Mouse (Mus musculus): ENCODE data around the gene F930015N05Rik. TPM values are rescaled to one million over a fixed set of nuclear protein-coding genes. Genes with fewer than 3 reads are reported as not detected.

The F930015N05Rik gene
- polyA plus RNA-seq, 1 experiment from 2014 or later = 0.09 TPM

DNA sequence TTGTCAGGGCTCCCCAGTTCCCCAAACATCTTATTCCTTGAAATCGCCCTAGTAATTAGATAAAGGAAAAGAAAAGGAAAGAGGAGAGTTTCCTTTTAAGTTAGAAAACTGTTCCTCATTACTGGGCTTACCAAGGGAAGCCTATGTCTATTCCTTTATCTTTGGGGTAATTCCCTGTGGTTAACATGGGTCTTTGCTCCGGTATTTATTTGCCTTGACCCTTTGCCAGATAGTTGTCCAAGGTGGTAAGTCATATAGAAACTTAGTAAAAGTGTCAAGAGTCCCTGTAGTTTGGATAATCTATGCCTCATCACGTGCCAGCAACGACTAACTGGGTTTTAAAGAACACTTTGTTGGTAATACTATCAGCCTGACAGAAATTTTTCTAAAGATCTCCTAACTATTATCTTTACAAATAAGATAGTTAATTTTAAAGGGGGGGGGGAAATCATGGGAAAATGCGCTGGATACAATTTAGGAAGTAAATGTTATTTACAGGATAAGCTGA, 392 bp upstream of the F930015N05Rik start:
- ATAC-seq (replicated peaks; ENCODE audit: insufficient number of reproducible peaks, insufficient read depth, low FRiP score, low read depth) = no peak
- H3K27ac ChIP-seq = no peak overlapping the region
- H3K4me3 ChIP-seq = peak overlapping the region; percentile 60
- H3K9me3 ChIP-seq (replicated peaks) = no peaks in the 10 kb centered on the region
- peaks cover 57% of the 10 kb centered on the region for H3K27me3 ChIP-seq
- H3K36me3 ChIP-seq = no peaks in the 10 kb centered on the region
- 23% methylated on average over 5 of the region's 5 CpGs for WGBS
- H3K4me2 ChIP-seq = peak overlapping the region; percentile 99
- H3K9ac ChIP-seq = no peak overlapping the region
- peaks cover 20% of the 10 kb centered on the region for H3K4me1 ChIP-seq (replicated peaks)

DNA sequence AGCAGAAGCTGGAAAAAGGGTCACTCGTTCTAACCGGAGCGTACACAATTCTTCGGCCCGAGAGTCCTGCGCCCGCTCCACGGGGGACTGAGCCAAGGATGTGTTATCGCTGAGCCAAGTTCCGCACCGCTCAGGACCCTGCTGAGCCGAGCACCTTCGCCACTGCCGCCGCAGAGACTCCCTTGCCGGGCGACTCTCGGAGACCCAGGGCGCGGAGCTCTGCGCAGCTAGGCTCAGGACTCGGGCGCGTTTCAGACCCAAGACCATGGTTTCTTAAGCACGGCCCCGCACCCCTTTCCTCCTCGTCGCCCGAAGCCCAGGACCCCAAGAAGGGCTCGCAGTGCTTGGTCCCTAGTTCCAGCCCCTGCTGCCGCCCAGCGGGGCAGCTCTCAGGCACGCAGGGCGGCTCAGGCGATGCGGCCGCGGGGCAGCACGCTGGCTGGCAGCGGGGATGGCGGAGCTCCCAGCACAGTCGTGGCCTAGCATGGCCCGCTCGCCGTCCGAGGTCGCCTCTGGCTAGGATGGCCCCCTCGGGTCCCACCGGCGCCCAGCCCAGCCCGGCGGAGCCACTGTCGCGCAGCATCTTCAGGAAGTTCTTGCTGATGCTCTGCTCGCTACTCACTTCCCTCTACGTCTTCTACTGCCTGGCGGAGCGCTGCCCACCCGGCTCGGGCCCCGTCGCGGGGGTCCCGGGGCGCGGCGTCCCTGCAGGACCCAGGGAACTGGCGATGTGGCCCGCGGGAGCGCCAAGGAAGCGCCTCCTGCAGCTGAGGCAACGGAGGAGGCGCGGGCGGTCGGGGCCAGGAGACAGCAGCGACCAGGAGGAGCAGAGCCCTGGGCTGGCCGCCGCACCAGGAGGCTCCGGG, 674 bp downstream of the F930015N05Rik start:
- Histone ChIP-seq H3K4me3 (peak overlapping the region; percentile 60), H3K27ac (no peak overlapping the region), H3K36me3 (no peaks in the 10 kb centered on the region), H3K27me3 (peaks cover 60% of the 10 kb centered on the region), H3K4me1 (replicated peaks) (peaks cover 20% of the 10 kb centered on the region), H3K4me2 (peak overlapping the region; percentile 99), H3K9me3 (replicated peaks) (no peaks in the 10 kb centered on the region), H3K9ac (peak overlapping the region; percentile 58)
- peak; percentile 34; the same call in 1 of the 2 replicates for ATAC-seq (replicated peaks; ENCODE audit: insufficient number of reproducible peaks, insufficient read depth, low FRiP score, low read depth)
- WGBS = under 1% methylated on average over 81 of the region's 81 CpGs

DNA sequence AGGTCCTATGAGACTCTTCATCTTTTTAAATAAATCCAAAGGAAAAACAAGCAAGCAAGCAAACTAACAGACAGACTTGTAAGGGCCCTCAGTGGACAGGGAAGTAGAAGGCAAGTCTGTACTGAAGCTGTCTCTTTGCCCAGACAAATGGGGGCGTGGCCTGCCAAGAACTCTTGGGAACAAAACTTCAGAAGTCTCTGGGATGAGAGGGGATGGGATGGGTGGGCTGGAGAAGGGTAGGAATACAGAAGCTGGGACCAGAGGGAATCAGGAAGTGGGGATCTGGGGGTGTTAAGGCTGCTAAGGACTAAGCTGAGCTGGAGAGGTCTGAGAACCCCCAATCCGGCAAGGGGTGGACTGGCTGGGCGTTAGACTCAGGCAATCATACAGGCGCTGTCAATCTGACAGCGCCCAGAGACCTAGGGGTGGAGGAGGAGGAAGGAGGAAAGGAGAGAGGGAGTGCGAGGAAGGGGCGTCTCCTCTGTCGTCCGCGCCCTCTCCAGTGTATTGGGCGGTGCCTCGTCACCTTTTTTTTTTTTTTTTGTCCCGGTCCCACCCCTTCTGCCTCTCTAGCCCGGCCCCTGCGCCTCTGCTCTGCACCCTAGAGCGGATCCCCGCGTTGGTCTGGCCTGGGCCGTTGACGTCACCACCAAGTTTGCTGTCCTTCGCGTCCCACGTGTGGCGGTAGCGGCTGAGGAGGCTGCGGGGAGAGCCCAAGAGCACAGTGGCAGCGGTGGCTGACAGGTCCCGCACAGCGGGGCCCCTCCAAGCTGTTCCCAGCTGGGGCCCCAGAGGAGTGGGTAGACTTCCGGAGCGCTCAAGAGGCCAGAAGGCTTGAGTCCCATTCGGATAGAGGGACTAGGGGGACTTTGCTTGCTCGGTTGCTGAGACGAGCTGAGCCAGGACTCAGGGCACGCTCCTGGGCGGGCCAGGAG, 1.6 kb downstream of the F930015N05Rik start, which contains the start of gene Hs3st3a1:
Gene Hs3st3a1 (plus strand): TSS at position 722 of the 935 bp plus-strand sequence.
- H3K9ac ChIP-seq = peak within 1 kb of the TSS; percentile 58
- no peaks in the 10 kb centered on the region for H3K36me3 ChIP-seq
- no peaks in the 10 kb centered on the region for H3K9me3 ChIP-seq (replicated peaks)
- no peak within 1 kb of the TSS for H3K27ac ChIP-seq
- H3K4me1 ChIP-seq (replicated peaks) = peaks cover 20% of the 10 kb centered on the region
- under 1% methylated on average over 34 of the region's 36 CpGs for WGBS
- peak within 1 kb of the TSS; percentile 60 for H3K4me3 ChIP-seq
- peak; percentile 89 for ATAC-seq (replicated peaks; ENCODE audit: insufficient number of reproducible peaks, insufficient read depth, low FRiP score, low read depth)
- H3K4me2 ChIP-seq = peak within 1 kb of the TSS; percentile 99
- H3K27me3 ChIP-seq = peaks cover 52% of the 10 kb centered on the region

DNA sequence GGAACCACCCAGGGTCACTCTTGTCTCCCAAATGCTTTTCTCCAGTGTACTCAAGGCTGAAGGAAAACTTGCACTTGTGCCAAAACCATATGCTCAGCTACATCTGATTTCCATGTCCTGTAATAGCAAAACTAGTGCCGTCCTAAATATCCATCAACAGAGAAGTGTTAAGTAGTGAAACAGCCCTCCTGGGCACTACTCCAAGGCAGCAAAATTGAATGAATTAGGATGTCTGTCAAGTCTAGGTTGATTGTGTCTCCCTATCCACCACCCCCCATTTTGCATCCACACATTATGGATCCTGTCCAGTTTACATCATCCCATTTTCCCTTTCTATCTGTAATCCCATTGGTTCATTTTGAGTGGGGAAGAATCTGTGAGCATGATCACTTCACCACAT, 17.5 kb downstream of the F930015N05Rik start:
- WGBS = 44% methylated on average over 1 of the region's 1 CpGs
- Histone ChIP-seq H3K9ac (no peak overlapping the region), H3K36me3 (no peaks in the 10 kb centered on the region), H3K4me1 (replicated peaks) (no peaks in the 10 kb centered on the region), H3K9me3 (replicated peaks) (no peaks in the 10 kb centered on the region), H3K27me3 (no peaks in the 10 kb centered on the region), H3K4me2 (no peak overlapping the region), H3K4me3 (no peak overlapping the region), H3K27ac (no peak overlapping the region)
- no peak for ATAC-seq (replicated peaks; ENCODE audit: insufficient number of reproducible peaks, insufficient read depth, low FRiP score, low read depth)

DNA sequence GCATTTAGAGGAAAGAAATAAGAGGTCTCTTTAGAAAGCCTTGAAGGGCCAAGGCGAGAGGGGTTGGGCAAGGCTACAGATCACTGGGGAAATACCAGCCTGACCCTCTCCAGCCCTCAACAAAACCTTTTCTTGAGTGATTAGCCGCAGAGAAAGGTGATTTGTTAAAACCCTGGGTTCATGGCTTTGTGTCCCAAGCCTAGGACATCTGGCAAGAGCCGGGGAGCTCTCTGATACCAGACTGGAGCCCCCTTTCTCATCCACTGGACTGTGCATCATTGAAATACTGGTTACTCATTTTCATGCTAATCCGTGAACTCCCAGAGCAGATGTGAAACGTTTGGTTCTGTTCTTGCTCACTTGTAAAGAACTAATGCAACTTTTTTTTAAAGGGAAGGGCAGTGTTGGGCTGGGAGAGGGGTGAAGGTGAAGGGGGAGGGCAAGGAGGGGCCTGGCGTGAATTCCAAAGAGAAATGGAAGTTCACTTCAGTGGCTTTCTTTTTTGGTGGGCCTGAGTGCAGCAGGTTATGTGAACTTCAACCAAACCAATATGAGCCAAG, 35.8 kb downstream of the F930015N05Rik start:
- Histone ChIP-seq H3K9ac (no peak overlapping the region), H3K9me3 (replicated peaks) (no peaks in the 10 kb centered on the region), H3K27ac (no peak overlapping the region), H3K27me3 (no peaks in the 10 kb centered on the region), H3K4me1 (replicated peaks) (peaks cover 7% of the 10 kb centered on the region), H3K4me3 (no peak overlapping the region), H3K36me3 (no peaks in the 10 kb centered on the region), H3K4me2 (no peak overlapping the region)
- no peak for ATAC-seq (replicated peaks; ENCODE audit: insufficient number of reproducible peaks, insufficient read depth, low FRiP score, low read depth)
- 65% methylated on average over 6 of the region's 6 CpGs for WGBS

DNA sequence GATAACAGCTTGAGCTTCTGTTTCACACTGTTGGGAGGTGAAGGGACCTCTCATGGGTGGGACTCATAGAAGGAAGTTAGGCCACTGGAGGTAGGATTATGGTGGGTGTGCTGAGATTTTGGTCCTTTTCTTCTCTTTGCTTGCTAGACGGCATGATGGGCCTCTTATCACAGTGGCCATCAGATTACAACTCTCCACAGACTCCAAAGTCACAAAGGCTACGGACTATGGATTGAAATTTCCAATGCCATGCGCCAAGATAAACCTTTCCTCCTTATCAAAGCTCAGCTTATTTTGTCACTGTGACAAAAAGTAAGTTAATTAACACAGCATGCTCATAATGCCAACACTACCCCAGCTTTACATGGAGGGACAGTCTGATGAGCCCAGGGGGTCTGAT, 38.8 kb downstream of the F930015N05Rik start:
- no peaks in the 10 kb centered on the region for H3K9me3 ChIP-seq (replicated peaks)
- no peak for ATAC-seq (replicated peaks; ENCODE audit: insufficient number of reproducible peaks, insufficient read depth, low FRiP score, low read depth)
- H3K4me1 ChIP-seq (replicated peaks) = peaks cover 7% of the 10 kb centered on the region
- H3K4me3 ChIP-seq = no peak overlapping the region
- H3K27me3 ChIP-seq = no peaks in the 10 kb centered on the region
- no peak overlapping the region for H3K4me2 ChIP-seq
- H3K36me3 ChIP-seq = no peaks in the 10 kb centered on the region
- H3K27ac ChIP-seq = no peak overlapping the region
- no peak overlapping the region for H3K9ac ChIP-seq
- WGBS = 67% methylated on average over 3 of the region's 3 CpGs

DNA sequence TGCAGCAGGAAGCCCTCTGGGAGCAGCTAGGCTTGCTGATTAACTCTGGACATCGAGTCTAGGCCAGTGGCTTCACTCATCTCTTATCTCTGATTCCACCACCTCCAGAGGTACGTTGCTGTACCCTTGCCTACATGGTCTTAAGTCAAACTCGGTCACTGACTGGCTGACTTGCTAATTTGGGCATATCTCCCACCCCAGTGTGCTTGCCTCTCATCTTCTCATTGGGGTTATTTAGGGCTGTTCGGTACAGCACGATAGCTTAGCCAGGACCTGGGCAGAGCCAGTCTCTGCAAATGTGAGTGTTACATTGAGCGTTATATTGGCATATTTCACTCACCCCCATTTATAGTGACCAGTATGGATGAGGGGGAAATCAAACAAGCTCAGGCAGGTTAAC, 39.5 kb downstream of the F930015N05Rik start:
- Histone ChIP-seq H3K4me1 (replicated peaks) (peaks cover 7% of the 10 kb centered on the region), H3K36me3 (no peaks in the 10 kb centered on the region), H3K9ac (no peak overlapping the region), H3K27me3 (no peaks in the 10 kb centered on the region), H3K4me2 (no peak overlapping the region), H3K4me3 (no peak overlapping the region), H3K27ac (no peak overlapping the region), H3K9me3 (replicated peaks) (no peaks in the 10 kb centered on the region)
- no peak for ATAC-seq (replicated peaks; ENCODE audit: insufficient number of reproducible peaks, insufficient read depth, low FRiP score, low read depth)
- WGBS = 39% methylated on average over 6 of the region's 6 CpGs

DNA sequence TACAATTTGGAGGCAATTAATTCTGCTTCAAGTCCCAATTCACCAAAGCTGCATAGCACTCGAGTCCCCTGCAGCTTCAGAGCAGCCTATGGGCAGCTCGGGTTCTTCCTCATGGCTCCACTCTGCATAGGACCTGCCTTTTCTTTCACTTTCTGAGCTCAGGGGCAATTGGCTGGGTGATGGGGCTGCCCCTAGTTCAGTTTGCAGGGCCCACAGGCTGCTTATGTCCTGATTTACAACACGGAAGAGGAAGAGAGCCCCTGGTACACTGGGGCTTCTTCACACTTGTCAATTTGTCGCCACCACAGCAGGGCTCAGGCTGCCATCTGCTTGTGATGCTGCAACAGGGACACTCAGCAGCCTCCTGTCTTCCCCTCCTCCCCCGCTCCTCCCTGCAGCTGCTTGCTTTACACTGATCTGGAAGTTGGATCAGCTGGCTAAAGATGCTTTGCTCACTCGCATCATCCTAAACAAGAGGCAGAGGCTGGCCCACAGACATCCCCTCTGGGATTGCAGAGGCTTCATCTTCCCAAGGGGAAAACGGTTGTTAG, 40.0 kb downstream of the F930015N05Rik start:
- no peaks in the 10 kb centered on the region for H3K27me3 ChIP-seq
- peaks cover 7% of the 10 kb centered on the region for H3K4me1 ChIP-seq (replicated peaks)
- H3K4me2 ChIP-seq = peak overlapping the region; percentile 44
- H3K36me3 ChIP-seq = no peaks in the 10 kb centered on the region
- 7% methylated on average over 7 of the region's 7 CpGs for WGBS
- H3K9me3 ChIP-seq (replicated peaks) = no peaks in the 10 kb centered on the region
- H3K27ac ChIP-seq = no peak overlapping the region
- H3K9ac ChIP-seq = no peak overlapping the region
- ATAC-seq (replicated peaks; ENCODE audit: insufficient number of reproducible peaks, insufficient read depth, low FRiP score, low read depth) = 0 out of 2 replicates have a peak, but pooled peaks have one; percentile 22
- 0 out of 2 replicates have a peak overlapping the region, but pooled peaks have one; percentile 24 for H3K4me3 ChIP-seq

DNA sequence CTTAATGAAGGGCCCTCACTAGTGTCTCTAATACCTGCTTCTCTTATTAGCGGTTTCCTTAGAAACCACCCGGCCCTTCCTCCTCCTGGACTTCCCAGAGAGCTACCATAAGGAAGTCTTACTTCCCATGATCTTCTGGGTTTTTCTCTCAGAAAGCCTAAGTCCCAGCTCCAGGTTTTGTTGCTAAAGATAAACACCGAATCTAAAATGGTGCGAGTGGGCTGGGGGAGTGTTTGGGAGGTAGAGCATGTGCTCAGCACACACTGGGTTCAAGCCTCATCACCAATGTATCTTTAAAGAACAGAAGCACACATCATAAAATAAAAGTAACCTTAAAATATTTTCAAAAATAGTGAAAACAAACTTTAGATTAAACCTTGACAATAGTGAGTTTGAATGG, 50.1 kb downstream of the F930015N05Rik start:
- WGBS = 82% methylated on average over 4 of the region's 4 CpGs

More for the DNA sequence above, 50.1 kb downstream of the F930015N05Rik start:
- Histone ChIP-seq H3K4me1 (replicated peaks) (no peaks in the 10 kb centered on the region), H3K9me3 (replicated peaks) (no peaks in the 10 kb centered on the region), H3K36me3 (no peaks in the 10 kb centered on the region), H3K27ac (no peak overlapping the region), H3K9ac (no peak overlapping the region), H3K4me3 (no peak overlapping the region), H3K4me2 (no peak overlapping the region), H3K27me3 (no peaks in the 10 kb centered on the region)
- no peak for ATAC-seq (replicated peaks; ENCODE audit: insufficient number of reproducible peaks, insufficient read depth, low FRiP score, low read depth)

Measured in heart, embryonic 15.5 days (tissue).